Mouse (Mus musculus): ENCODE measurements at regions not wholly inside any gene's neighbourhood (a gene's known extent, or its start where the extent isn't known, plus 50 kb on each side); places are given as distances from the start of the nearest gene placed in this dataset.
"Not testable (repeated sequence)": the region's sequence is repeated elsewhere in the genome, so short reads cannot be mapped to it uniquely, and the experiment has no call there.

GRCm38 (mm10) chr2:63580489-63581139 lies 396.5 kb upstream of the Kcnh7 start:
- Histone ChIP-seq H3K4me3 (replicated peaks; ENCODE audit: insufficient read depth, low read depth, low read length) (no peak overlapping the region), H3K4me1 (ENCODE audit: control insufficient read depth, insufficient read depth, low read length) (no peaks in the 10 kb centered on the region), H3K27me3 (ENCODE audit: control insufficient read depth, insufficient read depth, low read length) (no peaks in the 10 kb centered on the region), H3K27ac (ENCODE audit: insufficient read depth, low read length) (no peak overlapping the region)
- WGBS = 45% methylated on average over 4 of the region's 4 CpGs
- TF ChIP-seq POLR2A (IDR thresholded peaks at IDR 0.05; ENCODE audit: borderline replicate concordance, insufficient read depth, low read length) (no peak), CTCF (IDR thresholded peaks at IDR 0.05; ENCODE audit: borderline replicate concordance, insufficient read depth, low read depth, low read length) (no peak)
- DNase-seq = no peak

DNA sequence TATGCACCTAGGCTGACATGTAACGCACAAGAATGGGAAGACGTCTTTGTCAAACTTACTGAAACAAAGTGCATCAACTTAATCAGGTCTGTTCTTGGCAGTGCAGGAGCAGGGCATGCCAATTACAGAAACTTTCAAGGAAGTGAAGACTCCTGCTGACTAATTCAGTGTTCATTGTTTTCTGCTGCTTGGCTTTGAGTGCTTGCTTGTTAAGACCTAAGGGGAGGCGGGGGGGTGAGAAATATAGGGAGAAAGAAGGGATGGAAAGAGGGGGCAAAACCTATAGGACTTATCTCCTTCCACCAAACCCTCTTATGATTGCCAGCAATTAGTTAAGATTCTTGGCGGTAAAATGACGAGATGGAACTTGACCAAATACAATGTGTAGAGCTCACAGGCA lies 391.1 kb upstream of the Kcnh7 start:
- no peak for DNase-seq

GRCm38 (mm10) chr2:63574008-63574703 lies 390.1 kb upstream of the Kcnh7 start:
- no peak for DNase-seq
- Histone ChIP-seq H3K4me3 (replicated peaks; ENCODE audit: insufficient read depth, low read depth, low read length) (no peak overlapping the region), H3K27ac (ENCODE audit: insufficient read depth, low read length) (no peak overlapping the region), H3K4me1 (ENCODE audit: control insufficient read depth, insufficient read depth, low read length) (no peaks in the 10 kb centered on the region), H3K27me3 (ENCODE audit: control insufficient read depth, insufficient read depth, low read length) (no peaks in the 10 kb centered on the region)
- no peak for TF ChIP-seq CTCF (IDR thresholded peaks at IDR 0.05; ENCODE audit: borderline replicate concordance, insufficient read depth, low read depth, low read length)
- TF ChIP-seq POLR2A (IDR thresholded peaks at IDR 0.05; ENCODE audit: borderline replicate concordance, insufficient read depth, low read length) = no peak
- 16% methylated on average over 4 of the region's 4 CpGs for WGBS

More for the DNA sequence above, 391.1 kb upstream of the Kcnh7 start:
- WGBS = 24% methylated on average over 5 of the region's 5 CpGs
- no peak overlapping the region for H3K27ac ChIP-seq (ENCODE audit: insufficient read depth, low read length)
- no peaks in the 10 kb centered on the region for H3K27me3 ChIP-seq (ENCODE audit: control insufficient read depth, insufficient read depth, low read length)
- H3K4me1 ChIP-seq (ENCODE audit: control insufficient read depth, insufficient read depth, low read length) = no peaks in the 10 kb centered on the region
- no peak for TF ChIP-seq POLR2A (IDR thresholded peaks at IDR 0.05; ENCODE audit: borderline replicate concordance, insufficient read depth, low read length)
- no peak for TF ChIP-seq CTCF (IDR thresholded peaks at IDR 0.05; ENCODE audit: borderline replicate concordance, insufficient read depth, low read depth, low read length)
- H3K4me3 ChIP-seq (replicated peaks; ENCODE audit: insufficient read depth, low read depth, low read length) = no peak overlapping the region

DNA sequence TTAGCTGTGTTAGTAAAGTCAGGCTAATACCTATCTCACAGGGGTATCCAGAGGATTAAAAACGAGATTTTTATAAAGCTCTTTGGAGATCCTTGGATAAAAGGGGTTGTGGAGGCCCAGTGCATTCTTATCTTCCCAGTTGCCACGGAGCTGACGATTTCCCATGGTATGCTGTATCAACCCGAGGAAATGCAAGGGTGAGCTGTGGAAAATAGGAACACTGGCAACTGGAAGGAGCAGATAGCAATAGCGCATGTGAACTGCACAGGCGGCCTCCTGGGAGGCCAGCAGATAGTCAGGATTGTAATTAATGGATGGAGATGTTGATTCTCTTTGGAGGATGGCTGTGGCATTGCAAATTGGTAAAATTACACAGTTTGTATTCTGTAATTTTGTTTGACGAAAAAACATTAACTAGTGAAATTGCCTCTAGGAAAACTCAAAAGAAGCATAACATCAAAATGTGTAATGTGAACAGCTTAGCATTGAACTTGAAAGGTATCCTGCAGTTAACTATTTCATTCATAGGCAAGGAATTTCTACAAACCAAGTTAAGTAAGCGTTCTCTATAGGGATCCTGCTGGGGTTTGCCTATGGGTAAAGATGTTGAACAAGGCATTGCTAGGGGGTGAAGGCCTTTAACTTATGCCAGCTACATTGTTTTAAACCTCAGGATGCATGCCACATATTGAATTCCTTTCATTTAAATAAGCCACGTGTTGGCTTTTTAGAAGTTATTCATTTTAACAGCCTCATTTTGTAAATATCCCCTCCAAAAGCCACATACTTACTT lies 389.1 kb upstream of the Kcnh7 start:
- TF ChIP-seq CTCF (IDR thresholded peaks at IDR 0.05; ENCODE audit: borderline replicate concordance, insufficient read depth, low read depth, low read length) (no peak), POLR2A (IDR thresholded peaks at IDR 0.05; ENCODE audit: borderline replicate concordance, insufficient read depth, low read length) (no peak)
- Histone ChIP-seq H3K4me1 (ENCODE audit: control insufficient read depth, insufficient read depth, low read length) (no peaks in the 10 kb centered on the region), H3K27ac (ENCODE audit: insufficient read depth, low read length) (no peak overlapping the region), H3K27me3 (ENCODE audit: control insufficient read depth, insufficient read depth, low read length) (no peaks in the 10 kb centered on the region), H3K4me3 (replicated peaks; ENCODE audit: insufficient read depth, low read depth, low read length) (no peak overlapping the region)
- WGBS = 64% methylated on average over 9 of the region's 9 CpGs
- no peak for DNase-seq

GRCm38 (mm10) chr2:63556858-63557419 lies 372.9 kb upstream of the Kcnh7 start:
- Histone ChIP-seq H3K27me3 (ENCODE audit: control insufficient read depth, insufficient read depth, low read length) (no peaks in the 10 kb centered on the region), H3K4me1 (ENCODE audit: control insufficient read depth, insufficient read depth, low read length) (no peaks in the 10 kb centered on the region), H3K27ac (ENCODE audit: insufficient read depth, low read length) (no peak overlapping the region), H3K4me3 (replicated peaks; ENCODE audit: insufficient read depth, low read depth, low read length) (no peak overlapping the region)
- DNase-seq = no peak
- 14% methylated on average over 3 of the region's 3 CpGs for WGBS
- TF ChIP-seq POLR2A (IDR thresholded peaks at IDR 0.05; ENCODE audit: borderline replicate concordance, insufficient read depth, low read length) (no peak), CTCF (IDR thresholded peaks at IDR 0.05; ENCODE audit: borderline replicate concordance, insufficient read depth, low read depth, low read length) (no peak)

GRCm38 (mm10) chr2:63541836-63542235 lies 357.7 kb upstream of the Kcnh7 start:
- not testable (repeated sequence) for H3K27me3 ChIP-seq (ENCODE audit: control insufficient read depth, insufficient read depth, low read length); H3K4me3 ChIP-seq (replicated peaks; ENCODE audit: insufficient read depth, low read depth, low read length); H3K27ac ChIP-seq (ENCODE audit: insufficient read depth, low read length); H3K4me1 ChIP-seq (ENCODE audit: control insufficient read depth, insufficient read depth, low read length); DNase-seq

DNA sequence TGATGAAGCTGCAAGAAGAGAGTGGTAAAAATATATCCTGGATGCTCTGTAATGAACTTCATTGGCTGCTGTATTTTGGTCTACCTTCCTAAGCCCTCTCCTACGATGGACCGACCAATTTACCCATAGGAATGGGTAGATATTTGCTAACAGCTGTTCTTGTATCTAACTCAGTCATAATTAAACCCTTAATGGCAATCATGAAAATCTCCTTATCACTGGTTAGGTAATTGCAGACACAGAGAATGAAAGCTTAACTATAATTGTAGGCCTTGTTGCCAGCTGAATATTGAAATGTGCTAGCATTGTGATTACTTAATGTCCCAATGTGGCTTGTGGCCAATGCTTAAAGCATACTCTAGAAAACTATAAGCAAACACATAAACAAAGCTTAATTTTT lies 334.4 kb upstream of the Kcnh7 start:
- Histone ChIP-seq H3K4me3 (replicated peaks; ENCODE audit: insufficient read depth, low read depth, low read length) (no peak overlapping the region), H3K27me3 (ENCODE audit: control insufficient read depth, insufficient read depth, low read length) (no peaks in the 10 kb centered on the region), H3K4me1 (ENCODE audit: control insufficient read depth, insufficient read depth, low read length) (no peaks in the 10 kb centered on the region), H3K27ac (ENCODE audit: insufficient read depth, low read length) (no peak overlapping the region)
- TF ChIP-seq POLR2A (IDR thresholded peaks at IDR 0.05; ENCODE audit: borderline replicate concordance, insufficient read depth, low read length) = no peak
- no peak for TF ChIP-seq CTCF (IDR thresholded peaks at IDR 0.05; ENCODE audit: borderline replicate concordance, insufficient read depth, low read depth, low read length)
- no peak for DNase-seq
- 97% methylated on average over 2 of the region's 2 CpGs for WGBS

Data from cerebellum, adult 2 months (tissue).